Mouse (Mus musculus) left cerebral cortex, postnatal 4 days (tissue): ENCODE data around the gene Adamtsl4. TPM values are rescaled to one million over a fixed set of nuclear protein-coding genes. Genes with fewer than 3 reads are reported as not detected.
"Not testable (repeated sequence)": the region's sequence is repeated elsewhere in the genome, so short reads cannot be mapped to it uniquely, and the experiment has no call there.

Source experiments
- DNase-seq: peaks from one replicate; pipeline ENCODE4 v3.0.0-alpha.2; 2022
- intact Hi-C: fragments of 180-260 bp; cut with DNase I; formaldehyde crosslinking; loops from one replicate; pipeline ENCODE4 v1.15.1; 2025
- total RNA-seq, 2 experiments: library from RNA; stranded (reverse); gene quantifications; 2 replicates each; pipeline ENCODE4 v1.2.3; 2021

Adamtsl4 gene
- total RNA-seq, 2 experiments from 2014 or later: 1.4 to 1.9 TPM

DNA sequence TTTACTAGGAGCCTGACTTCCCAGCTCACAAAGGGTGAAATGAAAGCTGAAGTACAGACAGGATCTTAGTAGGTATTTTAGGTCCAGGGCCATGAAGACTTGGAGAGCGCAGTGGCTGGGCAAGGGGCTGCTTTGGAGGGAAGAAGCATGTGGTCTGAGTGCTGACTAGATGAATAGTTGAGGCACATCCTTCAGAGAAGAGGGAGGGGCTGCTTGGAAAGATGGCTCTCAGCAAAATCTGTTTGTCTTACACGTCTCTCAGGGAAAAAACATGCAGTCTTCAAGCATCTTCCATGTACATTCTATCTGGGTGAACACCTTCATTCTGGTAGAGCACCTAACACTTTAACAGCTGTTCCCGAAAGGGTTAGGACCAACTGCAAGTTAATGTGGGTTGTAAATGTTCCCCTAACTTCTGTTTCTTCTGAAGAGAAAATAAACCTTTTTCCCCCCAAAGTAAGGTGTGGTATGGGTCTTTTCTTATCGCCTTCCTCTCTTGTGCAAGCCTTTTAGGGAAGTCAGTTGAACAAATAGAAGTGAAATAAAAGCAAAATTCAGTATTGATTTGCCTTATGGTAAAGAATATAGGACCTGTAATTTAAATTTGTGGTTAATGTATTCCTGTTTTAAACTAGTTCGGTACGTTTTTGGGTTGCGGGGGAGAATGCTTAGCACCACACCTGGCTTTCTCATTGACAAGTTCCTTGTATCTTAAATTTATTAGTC is 24.8 kb downstream of the Adamtsl4 start:
- intact Hi-C loops: no loop called here
- no peak for DNase-seq

DNA sequence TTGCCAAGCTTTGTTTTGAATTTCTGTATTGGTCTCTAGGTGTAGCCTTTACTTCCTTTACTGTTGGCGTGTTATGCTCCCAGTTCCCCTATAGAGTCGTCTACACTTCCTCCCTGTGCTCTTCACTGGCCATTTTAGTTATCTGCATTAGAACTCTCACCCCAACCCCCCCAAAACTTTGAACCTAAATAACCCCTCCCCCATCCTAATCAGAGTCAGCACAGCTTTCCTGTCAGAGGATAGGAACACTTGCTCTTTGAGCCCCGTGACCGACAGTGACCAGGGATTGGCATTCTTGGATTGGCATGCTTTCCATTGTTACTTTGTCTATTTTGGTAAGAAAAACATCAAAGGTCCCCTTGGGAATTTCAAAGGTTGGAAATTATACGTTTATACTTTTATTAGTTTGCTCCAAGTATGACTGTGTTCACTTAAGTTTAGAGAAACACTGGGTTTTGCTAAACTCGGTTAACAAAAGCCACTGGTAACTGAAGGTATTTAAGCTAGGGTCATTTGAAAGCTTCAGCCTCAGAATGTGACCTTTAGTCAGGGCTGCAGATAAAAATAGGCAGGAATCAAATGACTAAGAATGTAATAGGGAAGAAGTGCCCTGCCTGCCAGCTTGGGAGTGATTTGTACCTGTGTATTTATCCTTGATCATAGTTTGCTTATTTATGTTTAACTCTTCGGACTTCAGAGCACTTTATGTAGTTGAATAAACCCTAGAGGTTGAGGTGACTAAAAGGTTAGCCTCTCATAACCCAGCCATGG is 25.6 kb downstream of the Adamtsl4 start:
- intact Hi-C loops: no loop called here
- no peak for DNase-seq

DNA sequence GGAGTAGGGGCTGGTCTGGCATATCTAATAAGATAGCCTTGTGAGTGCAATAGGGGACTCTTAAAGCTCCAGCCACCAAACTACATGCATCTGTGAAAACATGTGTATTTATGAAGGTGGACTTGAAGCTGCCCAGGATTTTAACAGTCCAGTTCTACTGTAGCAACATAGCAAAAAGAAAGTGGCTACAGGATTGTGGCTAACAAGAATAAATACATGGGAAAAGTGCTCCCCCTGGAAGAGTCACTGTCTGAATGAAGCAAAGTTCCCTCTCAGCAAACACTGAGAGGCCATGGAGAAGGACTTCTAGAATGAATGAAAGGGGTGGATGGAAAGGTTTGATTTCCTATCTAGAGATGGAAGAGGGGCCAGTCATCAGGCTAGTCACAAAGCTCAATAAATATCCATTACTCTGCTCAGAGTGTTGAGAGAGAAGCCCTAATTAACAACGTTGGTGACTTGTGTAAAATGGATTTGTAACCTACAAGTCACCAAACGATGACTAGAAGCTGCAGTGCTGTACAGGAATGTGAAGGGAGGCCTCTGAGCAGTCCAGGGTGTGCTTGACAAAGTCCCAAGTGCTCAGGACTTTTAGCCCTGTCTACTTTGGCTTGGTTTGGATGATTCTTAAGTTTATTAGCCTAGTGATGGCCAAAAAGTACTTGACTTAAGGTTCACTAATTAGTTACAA is 26.8 kb downstream of the Adamtsl4 start:
- DNase-seq: no peak
- intact Hi-C loops: no loop called here

DNA sequence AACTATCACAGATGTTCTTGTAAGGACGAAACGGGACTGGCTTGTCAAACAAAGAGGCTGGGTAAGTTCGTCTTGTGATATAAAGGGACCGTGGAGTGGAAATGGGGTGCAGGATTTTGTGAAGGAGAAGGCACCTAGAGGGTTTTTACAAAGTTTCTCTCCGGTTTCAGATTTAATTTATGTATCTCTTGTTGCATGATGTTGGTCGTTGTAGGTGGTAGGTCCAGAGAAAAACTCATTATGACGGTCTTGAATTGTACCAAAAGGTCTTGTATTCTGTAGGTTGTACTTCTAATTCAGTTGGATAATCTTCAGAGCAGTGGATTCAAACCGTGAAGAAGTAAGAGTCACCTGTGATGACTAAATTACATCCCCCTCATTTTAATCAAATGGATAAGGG is 27.8 kb downstream of the Adamtsl4 start:
- intact Hi-C loops: no loop called here

DNA sequence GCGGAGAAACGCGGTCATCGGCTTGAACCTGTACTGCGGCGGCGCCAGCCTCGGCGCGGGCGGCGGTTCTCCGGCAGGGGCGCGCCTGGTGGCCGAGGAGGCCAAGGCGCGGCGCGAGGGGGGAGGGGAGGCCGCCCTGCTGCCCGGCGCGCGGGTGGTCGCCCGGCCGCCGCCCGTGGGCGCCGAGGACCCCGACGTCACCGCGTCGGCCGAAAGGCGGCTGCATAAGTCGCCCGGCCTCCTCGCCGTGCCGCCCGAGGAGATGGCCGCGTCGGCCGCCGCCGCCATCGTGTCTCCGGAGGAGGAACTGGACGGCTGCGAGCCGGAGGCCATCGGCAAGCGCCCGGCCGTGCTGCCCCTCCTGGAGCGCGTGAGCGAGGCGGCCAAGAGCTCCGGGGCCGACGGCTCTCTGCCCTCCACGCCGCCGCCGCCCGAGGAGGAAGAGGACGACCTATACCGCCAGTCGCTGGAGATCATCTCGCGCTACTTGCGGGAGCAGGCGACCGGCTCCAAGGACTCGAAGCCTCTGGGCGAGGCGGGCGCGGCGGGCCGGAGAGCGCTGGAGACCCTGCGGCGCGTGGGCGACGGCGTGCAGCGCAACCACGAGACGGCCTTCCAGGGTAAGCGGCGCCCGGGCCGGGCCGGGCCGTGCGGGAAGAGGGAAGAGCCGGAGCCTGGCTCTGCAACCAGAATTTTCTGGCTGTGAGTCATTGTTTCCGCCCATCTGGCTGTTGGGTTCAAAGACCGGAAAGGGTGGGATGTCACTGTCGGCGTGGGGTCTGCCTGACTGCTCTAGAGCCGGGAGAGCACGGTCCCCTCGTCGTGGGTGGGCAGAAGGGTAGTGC is 28.6 kb downstream of the Adamtsl4 start:
- peak; percentile 79 for DNase-seq
- intact Hi-C loops: no loop called here

More for the DNA sequence above, 27.8 kb downstream of the Adamtsl4 start:
- no peak for DNase-seq

DNA sequence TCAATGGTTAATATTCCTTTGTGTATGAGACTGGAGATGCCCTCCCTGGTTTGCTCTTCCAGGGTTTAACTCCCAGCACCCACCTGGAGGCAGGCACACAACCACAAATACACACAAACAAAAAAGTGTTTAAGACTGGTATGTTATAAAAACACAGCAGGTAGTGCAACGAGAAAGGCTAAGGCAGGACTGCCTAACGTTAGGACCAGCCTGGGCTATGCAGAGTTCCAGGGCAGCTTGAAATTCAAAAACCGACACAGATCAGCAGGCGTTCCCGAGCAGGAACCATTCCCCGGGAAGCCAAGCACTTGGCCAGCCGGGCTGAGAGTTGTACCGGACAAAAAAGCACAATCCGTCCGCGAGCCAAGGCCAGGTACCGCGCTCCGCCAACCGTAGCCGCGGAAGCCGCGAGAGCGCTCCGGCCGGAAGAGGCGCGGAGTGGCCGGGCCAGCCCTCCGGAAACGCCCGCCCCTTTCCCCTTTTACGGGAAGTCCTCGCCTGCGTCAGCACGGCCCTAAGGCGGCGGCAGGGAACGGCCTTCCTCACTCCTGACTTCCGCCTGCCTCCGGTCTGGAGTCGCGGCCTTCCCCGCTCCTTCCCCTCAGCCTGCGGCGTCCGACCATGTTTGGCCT is 29.4 kb downstream of the Adamtsl4 start, which contains the start of gene Mcl1:
Gene Mcl1 (plus strand): TSS at position 553 of the 632 bp plus-strand sequence.
- intact Hi-C loops: no loop called here
- DNase-seq: peak; percentile 95

DNA sequence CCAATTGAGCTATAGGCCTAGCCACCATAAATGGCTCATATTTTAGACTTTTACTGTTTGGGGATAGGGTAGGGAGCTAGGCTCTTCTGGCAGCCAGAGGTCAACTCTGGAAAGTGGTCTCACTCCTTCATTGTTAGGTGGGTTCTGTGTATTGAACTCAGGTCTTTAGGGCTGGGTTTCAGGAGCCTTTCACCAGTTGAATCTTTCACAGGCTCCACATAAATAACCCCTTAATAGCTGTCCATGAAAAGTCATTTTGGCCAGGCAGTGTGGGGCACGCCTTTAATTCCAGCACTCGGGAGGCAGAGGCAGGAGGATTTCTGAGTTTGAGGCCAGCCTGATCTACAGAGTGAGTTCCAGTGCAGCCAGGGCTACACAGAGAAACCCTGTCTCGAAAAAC is 30.0 kb downstream of the Adamtsl4 start:
- no peak for DNase-seq
- intact Hi-C loops: no loop called here

DNA sequence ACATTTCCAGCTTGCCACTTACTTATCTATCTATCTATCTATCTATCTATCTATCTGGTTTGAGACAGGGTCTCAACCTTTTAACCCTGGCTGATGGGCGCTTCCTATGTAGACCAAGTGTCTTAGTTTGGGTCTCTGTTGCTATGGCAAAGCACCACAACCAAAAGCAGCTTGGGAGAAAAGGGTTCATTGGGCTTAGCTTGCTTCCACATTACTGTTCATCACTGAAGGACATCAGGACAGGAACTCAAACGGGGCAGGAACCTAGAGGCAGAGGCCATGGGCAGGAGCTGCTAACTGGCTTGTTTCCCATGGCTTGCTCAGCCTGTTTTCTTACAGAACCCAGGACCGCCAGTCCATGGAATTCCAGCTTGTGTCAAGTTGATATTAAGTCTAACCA is 30.6 kb downstream of the Adamtsl4 start:
- no peak for DNase-seq
- intact Hi-C loops: no loop called here

DNA sequence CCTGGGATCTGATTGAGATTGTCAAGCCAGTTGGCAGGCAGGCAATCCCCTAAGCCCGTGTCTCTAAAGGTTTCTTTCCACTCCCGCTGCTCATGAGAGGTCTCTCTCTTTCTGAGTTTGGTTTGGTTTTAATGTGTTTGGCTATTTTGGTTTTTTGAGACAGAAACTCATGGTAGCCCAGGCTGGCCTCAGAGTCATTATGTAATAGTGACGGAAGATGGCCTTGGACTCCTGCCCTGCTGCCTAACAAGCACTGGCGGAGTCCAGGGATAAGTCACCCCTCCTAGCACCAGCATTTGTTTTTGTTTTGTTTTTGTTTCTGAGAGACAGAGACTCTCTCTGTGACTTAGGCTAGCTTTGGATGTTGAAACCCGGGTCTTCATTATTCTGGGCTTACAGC is 32.3 kb downstream of the Adamtsl4 start:
- no peak for DNase-seq
- intact Hi-C loops: no loop called here

DNA sequence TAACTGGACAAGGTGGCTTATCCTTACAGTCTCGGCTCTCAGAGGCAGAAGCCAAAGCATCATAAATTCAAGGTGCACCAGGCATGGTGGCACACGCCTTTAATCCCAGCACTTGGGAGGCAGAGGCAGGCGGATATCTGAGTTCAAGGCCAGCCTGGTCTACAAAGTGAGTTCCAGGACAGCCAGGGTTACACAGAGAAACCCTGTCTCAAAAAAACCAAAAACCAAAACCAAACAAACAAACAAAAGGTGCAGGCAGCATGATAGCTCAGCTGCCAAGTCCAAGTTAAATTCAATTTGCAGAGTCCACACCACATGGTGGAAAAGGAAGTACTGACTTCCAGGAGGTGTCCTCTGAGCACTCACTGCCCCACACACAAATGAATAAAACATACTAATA is 33.3 kb downstream of the Adamtsl4 start:
- DNase-seq, intact Hi-C loops: not testable (repeated sequence)

DNA sequence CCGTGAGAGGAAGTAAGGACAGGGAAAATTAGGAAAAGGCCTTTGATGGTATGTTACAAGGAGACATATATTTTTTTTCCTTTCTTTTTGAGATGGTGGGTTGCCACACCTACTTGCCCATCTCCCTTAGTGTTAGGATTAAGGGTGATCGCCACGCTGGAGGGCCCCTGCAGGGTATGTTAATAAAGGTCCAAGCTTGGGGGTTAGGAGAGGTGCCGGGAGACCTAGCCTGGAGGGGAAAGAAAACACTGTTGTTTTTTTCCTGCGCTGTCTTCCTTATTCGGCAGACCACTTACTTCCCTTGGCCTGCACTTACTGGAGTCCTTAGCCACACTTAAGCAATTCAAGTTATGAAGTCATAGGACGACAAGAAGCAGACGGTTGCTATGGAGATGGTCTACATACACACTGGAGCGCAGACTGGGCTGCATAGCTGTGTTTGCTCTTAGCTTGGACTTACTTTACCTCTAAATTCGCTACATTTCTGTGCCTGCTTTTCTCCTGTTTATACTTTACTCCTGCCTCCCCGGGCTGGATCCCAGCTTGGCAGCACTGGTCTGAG is 34.2 kb downstream of the Adamtsl4 start:
- DNase-seq: no peak
- intact Hi-C loops: no loop called here

DNA sequence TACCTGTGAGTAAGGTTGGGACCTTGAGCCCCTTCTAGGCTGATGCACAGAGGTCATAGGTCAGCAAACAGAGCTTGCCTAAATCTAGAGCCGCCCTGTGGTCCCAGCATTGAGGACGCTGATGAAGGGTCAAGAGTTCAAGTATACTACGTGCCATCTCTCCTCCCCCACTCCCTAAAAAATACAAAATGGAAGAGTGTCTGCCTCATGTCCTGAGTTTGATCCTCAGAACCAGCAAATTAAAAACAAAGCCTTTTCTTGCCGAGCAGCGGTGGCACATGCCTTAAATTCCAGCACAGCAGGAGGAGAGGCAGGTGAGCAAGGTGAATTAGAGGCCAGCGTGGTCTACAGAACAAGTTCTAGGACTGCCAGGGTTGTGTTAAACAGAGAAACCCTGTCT is 34.8 kb downstream of the Adamtsl4 start:
- no peak for DNase-seq
- intact Hi-C loops: no loop called here

DNA sequence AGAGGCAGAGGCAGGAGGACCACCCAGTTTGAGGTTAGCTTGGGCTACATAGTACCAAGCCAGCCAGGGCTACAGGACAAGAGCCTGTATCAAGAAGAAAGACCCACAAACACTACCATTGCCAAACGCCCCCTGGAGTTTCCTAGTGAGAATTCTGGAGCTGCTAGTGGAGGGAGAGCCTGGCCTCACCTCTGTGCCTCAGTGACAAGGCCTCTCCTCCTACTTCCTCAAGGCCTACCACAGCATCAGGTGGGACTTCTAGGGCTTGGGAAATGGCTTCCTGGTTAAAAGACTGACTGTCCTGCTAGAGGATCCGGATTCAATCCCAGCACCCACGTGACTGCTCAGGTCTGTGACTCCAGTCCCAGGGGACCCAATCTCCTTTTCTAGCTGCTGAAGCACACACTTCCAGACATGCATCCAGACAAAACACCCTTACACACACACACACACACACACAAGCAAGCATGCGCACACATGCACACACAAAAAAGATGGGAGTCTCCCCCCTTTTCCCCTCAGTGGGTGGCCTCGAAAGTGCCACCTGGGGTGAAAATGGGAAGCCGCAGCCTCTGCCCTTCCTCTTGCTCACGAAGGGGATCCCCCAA is 35.4 kb downstream of the Adamtsl4 start:
- intact Hi-C loops: no loop called here
- no peak for DNase-seq

DNA sequence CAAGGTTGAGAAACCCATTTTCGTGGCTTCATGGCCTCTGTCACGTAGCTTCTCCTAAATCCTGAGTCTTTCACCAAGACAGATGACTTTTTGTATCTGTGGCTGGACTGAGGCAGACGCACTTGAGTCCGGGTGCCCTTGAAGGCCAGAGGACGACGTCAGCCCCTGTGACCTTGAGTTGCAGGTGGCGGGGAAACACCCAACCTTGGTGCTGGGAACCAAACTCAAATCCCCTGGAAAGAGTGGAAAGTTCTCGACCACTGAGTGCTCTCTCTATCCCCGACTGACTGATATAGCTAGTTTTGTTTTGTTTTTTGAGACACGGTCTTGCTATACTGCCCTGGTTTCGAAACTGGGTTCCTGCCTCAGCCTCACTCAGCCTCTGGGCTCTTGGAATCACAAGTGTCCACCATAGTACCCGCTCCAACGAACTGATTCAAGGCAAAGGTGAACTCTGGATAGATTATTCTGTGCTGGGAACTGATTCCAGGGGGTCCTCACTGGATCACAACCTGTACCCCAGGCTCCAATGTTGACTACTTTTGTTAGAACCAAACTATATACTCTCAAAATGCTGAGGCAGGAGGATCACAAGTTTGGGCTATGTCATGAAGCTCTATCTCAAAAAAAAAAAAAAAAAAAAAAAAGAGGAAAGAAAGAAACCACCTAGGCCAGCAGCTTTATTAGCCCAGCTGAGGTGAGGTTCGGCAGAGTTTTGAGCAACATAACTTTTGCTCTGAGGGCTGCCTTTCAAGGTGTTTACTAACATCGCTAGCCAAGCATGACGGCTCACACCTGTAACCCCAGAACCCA is 36.1 kb downstream of the Adamtsl4 start:
- DNase-seq: no peak
- intact Hi-C loops: no loop called here

DNA sequence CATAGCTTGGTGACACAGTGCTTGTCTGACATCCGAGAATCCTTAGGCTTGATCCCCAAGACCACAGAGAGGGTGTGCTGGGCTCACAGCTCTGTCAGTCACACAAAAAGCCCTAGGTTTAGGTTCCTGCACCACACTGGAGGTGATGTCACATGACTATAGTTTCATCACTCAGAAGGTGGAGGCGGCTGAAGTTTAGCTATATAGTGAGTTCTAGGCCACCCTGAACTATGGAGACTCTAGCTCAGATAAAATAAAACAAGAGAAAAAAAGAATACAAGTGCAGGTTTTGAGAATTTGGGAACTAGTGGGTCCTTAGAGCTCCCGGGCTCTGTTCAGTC is 36.7 kb downstream of the Adamtsl4 start:
- DNase-seq: no peak
- intact Hi-C loops: no loop called here

DNA sequence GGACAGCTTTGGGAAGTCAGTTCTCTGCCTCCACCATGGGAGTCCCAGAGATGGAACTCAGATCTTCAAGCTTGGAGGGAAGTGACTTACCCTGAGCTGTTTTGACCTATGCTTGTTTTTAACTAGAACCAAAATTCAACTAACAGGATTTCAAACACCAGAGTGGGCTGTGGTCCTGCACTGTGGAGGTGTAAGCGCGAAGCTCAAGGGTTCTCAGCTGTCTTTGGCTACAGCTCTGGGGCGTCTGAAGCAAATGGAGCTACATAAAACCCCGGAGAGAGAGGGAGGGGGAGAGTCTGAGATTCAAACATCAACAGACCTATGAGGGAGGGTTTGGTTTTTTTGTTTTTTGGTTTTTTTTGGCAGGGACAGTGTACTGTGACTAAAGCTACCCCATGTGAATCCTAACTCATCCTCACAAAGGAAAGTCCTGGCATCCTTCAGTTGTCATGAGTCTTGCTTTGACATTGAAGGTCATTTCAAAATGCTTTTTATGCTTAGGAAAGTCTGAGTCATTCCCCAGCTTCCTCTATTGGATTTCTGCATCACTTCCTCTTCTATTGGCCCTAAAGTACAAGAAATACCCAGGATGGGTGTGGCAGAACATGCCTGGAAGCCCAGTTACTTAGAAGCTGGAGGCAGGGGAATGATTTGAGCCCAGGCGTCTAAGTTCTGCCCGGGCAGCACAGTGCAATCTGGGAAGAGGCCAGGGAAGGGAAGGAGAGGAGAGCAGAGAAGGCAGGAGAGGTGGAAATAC is 37.3 kb downstream of the Adamtsl4 start:
- DNase-seq: no peak
- intact Hi-C loops: no loop called here

DNA sequence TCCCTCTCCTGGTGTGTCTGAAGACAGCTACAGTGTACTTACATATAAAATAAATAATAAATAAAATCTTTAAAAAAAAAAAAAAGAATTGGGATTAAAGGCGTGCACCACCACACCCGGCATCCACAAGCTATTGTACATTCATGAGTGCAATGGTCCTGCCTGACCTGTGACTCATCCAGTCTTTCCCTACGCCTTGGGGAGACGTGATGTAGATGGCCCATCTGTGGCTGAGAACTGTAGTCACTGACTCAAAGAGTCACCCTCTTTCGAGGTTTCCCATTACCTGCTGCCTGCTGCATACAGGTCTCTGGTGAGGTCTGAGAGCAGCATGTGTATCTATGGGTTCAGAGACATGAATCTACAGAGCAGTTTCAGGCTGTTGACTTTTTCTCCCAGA is 39.7 kb downstream of the Adamtsl4 start:
- intact Hi-C loops: no loop called here
- no peak for DNase-seq
